In genomic region chr14:30352061-30352950, GRCm38 (mm10) we compare ENCODE assay signal across 8 mouse cellular contexts.
DNase-seq lines count a peak whose midpoint lies in the region; ATAC-seq and TF ChIP-seq lines count a peak whose summit lies in the region.

No protein-coding gene starts in this region.

- peak overlapping the region; percentile 80 for H3K9ac ChIP-seq in lung, embryonic 14.5 days
- peak overlapping the region; percentile 64 for H3K9ac ChIP-seq in lung, postnatal 0 days (replicated peaks; ENCODE audit: low read depth)

- no peak overlapping the region for H3K27ac ChIP-seq in lung, embryonic 14.5 days (ENCODE audit: low read depth)
- H3K27ac ChIP-seq in lung, postnatal 0 days (ENCODE audit: low read length), result peak overlapping the region; percentile 47; the same call in 1 of the 2 replicates

- peak overlapping the region; percentile 49 for H3K4me3 ChIP-seq in lung, embryonic 14.5 days (ENCODE audit: low read depth, low read length)
- H3K4me3 ChIP-seq in lung, postnatal 0 days (ENCODE audit: low read depth, low read length), result peak overlapping the region; percentile 48

- 2% methylated on average over 31 of the region's 31 CpGs for WGBS in lung, embryonic 14.5 days
- WGBS in lung, postnatal 0 days, result 2% methylated on average over 31 of the region's 31 CpGs

- peak; percentile 44; the same call in 1 of the 2 replicates for ATAC-seq in lung, embryonic 14.5 days (ENCODE audit: insufficient read depth)
- ATAC-seq in lung, postnatal 0 days, result peak; percentile 52; the same call in 1 of the 2 replicates

- peak overlapping the region; percentile 84 for H3K4me2 ChIP-seq in lung, embryonic 14.5 days
- H3K4me2 ChIP-seq in lung, postnatal 0 days (replicated peaks; ENCODE audit: low read depth, low read length), result peak overlapping the region; percentile 93

- TF ChIP-seq EP300 in lung, postnatal 0 days (IDR thresholded peaks at IDR 0.05), result no peak

- H3K27me3 ChIP-seq in lung, embryonic 14.5 days (ENCODE audit: insufficient read depth, low read length), result peaks cover 19% of the 10 kb centered on the region
- peaks cover 9% of the 10 kb centered on the region; the same call in 1 of the 2 replicates for H3K27me3 ChIP-seq in lung, postnatal 0 days (replicated peaks; ENCODE audit: insufficient read depth, low read length)
- 0 out of 2 replicates have a peak, but pooled peaks cover 1% of the 10 kb centered on the region for H3K27me3 ChIP-seq in splenic B cell, adult 2 months (ENCODE audit: control insufficient read depth, insufficient read depth, low read length, poor library complexity, severe bottlenecking)

- peak; percentile 60 for DNase-seq in lung, embryonic 14.5 days
- no peak for DNase-seq in lung, postnatal 25 days (ENCODE audit: low spot score)
- peak; percentile 47 for DNase-seq in cerebellum, adult 8-10 months
- DNase-seq in frontal cortex, postnatal 10 days (ENCODE audit: low spot score in 2 of 2), result peak; percentile 54 to 57
- peak; percentile 35 to 69 for DNase-seq in kidney, postnatal 25 days
- peak; percentile 45 for DNase-seq in lung, postnatal 0 days (ENCODE audit: low spot score)
- DNase-seq in splenic B cell, adult 2 months (ENCODE audit: low read depth, low spot score), result peak; percentile 8
- no peak for DNase-seq in urinary bladder, postnatal 10 days (ENCODE audit: low spot score)

- peaks cover 3% of the 10 kb centered on the region; the same call in 1 of the 2 replicates for H3K4me1 ChIP-seq in lung, embryonic 14.5 days (ENCODE audit: insufficient read depth)
- H3K4me1 ChIP-seq in lung, postnatal 0 days (ENCODE audit: insufficient read depth, low read depth, low read length), result peaks cover 7% of the 10 kb centered on the region

- TF ChIP-seq CTCF in lung, embryonic 14.5 days (IDR thresholded peaks at IDR 0.05; ENCODE audit: low read depth), result no peak
- no peak for TF ChIP-seq CTCF in lung, postnatal 0 days (IDR thresholded peaks at IDR 0.05)

- H3K9me3 ChIP-seq in lung, embryonic 14.5 days (ENCODE audit: low read depth, low read length), result no peaks in the 10 kb centered on the region
- no peaks in the 10 kb centered on the region for H3K9me3 ChIP-seq in lung, postnatal 0 days (ENCODE audit: low read length)

- 0 out of 2 replicates have a peak, but pooled peaks cover 3% of the 10 kb centered on the region for H3K36me3 ChIP-seq in lung, embryonic 14.5 days (ENCODE audit: insufficient read depth)
- no peaks in the 10 kb centered on the region for H3K36me3 ChIP-seq in lung, postnatal 0 days (ENCODE audit: insufficient read depth, low read length)
- no peaks in the 10 kb centered on the region for H3K36me3 ChIP-seq in splenic B cell, adult 2 months (ENCODE audit: control insufficient read depth, insufficient read depth, low read length, poor library complexity, severe bottlenecking)

Comparison
In these comparisons a context has a peak if more than half of its experiments do, and no peak if none do; other contexts are left out.
1. DNase-seq: peak in lung, embryonic 14.5 days (single experiment), cerebellum, adult 8-10 months (single experiment), frontal cortex, postnatal 10 days (2 of 2), kidney, postnatal 25 days (2 of 2), lung, postnatal 0 days (single experiment) and splenic B cell, adult 2 months (single experiment); none in lung, postnatal 25 days (single experiment) and urinary bladder, postnatal 10 days (single experiment).